Mouse (Mus musculus) heart, postnatal 0 days (tissue): ENCODE measurements around the gene Smyd1.

Source experiments
- CTCF ChIP-seq: IDR thresholded peaks from 2 replicates; pipeline ENCODE4 v1.5.1; 2016; ENCODE audit warnings: antibody characterized with exemption, control low read depth, low read depth
- EP300 ChIP-seq: IDR thresholded peaks from 2 replicates; pipeline ENCODE4 v1.6.1; 2016; ENCODE audit warnings: antibody characterized with exemption, low read depth

GRCm38 (mm10) chr6:71257375-71257774 is 64.7 kb downstream of the Smyd1 start:
- TF ChIP-seq CTCF = no peak
- no peak for TF ChIP-seq EP300
